Mouse (Mus musculus): Measurements from ENCODE around the gene Nfib. TPM values are rescaled to one million over a fixed set of nuclear protein-coding genes. Genes with fewer than 3 reads are reported as not detected.
A peak's percentile ranks its signal among the peaks of the same experiment; 100 is the strongest.

The Nfib gene
- polyA plus RNA-seq, 1 experiment from 2014 or later: 27.3 TPM

- POLR2A ChIA-PET: interaction anchor here (0.7 kb wide), 1 partner anchor 55 kb away, joined by 3 read pairs; no protein-coding TSS in a partner anchor
- CTCF ChIA-PET: no interaction called here
- H3K27me3 ChIP-seq: no peaks in the 10 kb centered on the region
- ATAC-seq: no peak
- TF ChIP-seq CTCF (IDR thresholded peaks at IDR 0.05): no peak
- no peak for DNase-seq (ENCODE audit: low read depth, low spot score)
- in situ Hi-C loops (cut with MboI; ENCODE audit: low pct_unique_long_range_greater_than_20kb): no loop called here
These were observed 249.8 kb downstream of the Nfib start for GRCm38 (mm10) chr4:82455617-82456322.

- DNase-seq (ENCODE audit: low read depth, low spot score) (no peak), ATAC-seq (no peak)
- CTCF ChIA-PET: no interaction called here
- POLR2A ChIA-PET: no interaction called here
- in situ Hi-C loops (cut with MboI; ENCODE audit: low pct_unique_long_range_greater_than_20kb): no loop called here
- no peak for TF ChIP-seq CTCF (IDR thresholded peaks at IDR 0.05)
- H3K27me3 ChIP-seq: no peaks in the 10 kb centered on the region
These were observed 250.6 kb downstream of the Nfib start for GRCm38 (mm10) chr4:82454989-82455388.

GRCm38 (mm10) chr4:82453341-82453740, 252.2 kb downstream of the Nfib start:
- ChIA-PET CTCF (no interaction called here), POLR2A (no interaction called here)
- in situ Hi-C loops (cut with MboI; ENCODE audit: low pct_unique_long_range_greater_than_20kb): no loop called here
- no peak for TF ChIP-seq CTCF (IDR thresholded peaks at IDR 0.05)
- DNase-seq (ENCODE audit: low read depth, low spot score) (no peak), ATAC-seq (no peak)
- H3K27me3 ChIP-seq: no peaks in the 10 kb centered on the region

- no peaks in the 10 kb centered on the region for H3K27me3 ChIP-seq
- ATAC-seq (no peak), DNase-seq (ENCODE audit: low read depth, low spot score) (no peak)
- in situ Hi-C loops (cut with MboI; ENCODE audit: low pct_unique_long_range_greater_than_20kb): no loop called here
- ChIA-PET POLR2A (no interaction called here), CTCF (no interaction called here)
- no peak for TF ChIP-seq CTCF (IDR thresholded peaks at IDR 0.05)
These were observed 252.6 kb downstream of the Nfib start for GRCm38 (mm10) chr4:82452905-82453304.

GRCm38 (mm10) chr4:82447061-82447671, 258.4 kb downstream of the Nfib start:
- CTCF ChIA-PET: interaction anchor here (0.8 to 1.3 kb wide), 2 partner anchors 11 to 18 kb away, joined by 3 to 4 read pairs; no protein-coding TSS in a partner anchor
- in situ Hi-C loops (cut with MboI; ENCODE audit: low pct_unique_long_range_greater_than_20kb): no loop called here
- DNase-seq (ENCODE audit: low read depth, low spot score) (peak; percentile 66), ATAC-seq (peak; percentile 71)
- no peak for TF ChIP-seq CTCF (IDR thresholded peaks at IDR 0.05)
- no peaks in the 10 kb centered on the region for H3K27me3 ChIP-seq
- POLR2A ChIA-PET: interaction anchor here (1.0 kb wide), 1 partner anchor 59 kb away, joined by 3 read pairs; no protein-coding TSS in a partner anchor

GRCm38 (mm10) chr4:82444078-82444477, 261.5 kb downstream of the Nfib start:
- DNase-seq (ENCODE audit: low read depth, low spot score): no peak
- H3K27me3 ChIP-seq: no peaks in the 10 kb centered on the region
- ATAC-seq: no peak
- ChIA-PET CTCF (interaction anchor here (1.3 to 2.0 kb wide), 2 partner anchors 12 to 13 kb away, joined by 3 to 4 read pairs; no protein-coding TSS in a partner anchor), POLR2A (no interaction called here)
- in situ Hi-C loops (cut with MboI; ENCODE audit: low pct_unique_long_range_greater_than_20kb): no loop called here
- no peak for TF ChIP-seq CTCF (IDR thresholded peaks at IDR 0.05)

- H3K27me3 ChIP-seq: no peaks in the 10 kb centered on the region
- ChIA-PET POLR2A (no interaction called here), CTCF (interaction anchor here (1.3 to 2.0 kb wide), 2 partner anchors 11 to 13 kb away, joined by 3 to 4 read pairs; no protein-coding TSS in a partner anchor)
- in situ Hi-C loops (cut with MboI; ENCODE audit: low pct_unique_long_range_greater_than_20kb): no loop called here
- DNase-seq (ENCODE audit: low read depth, low spot score): no peak
- ATAC-seq: no peak
- no peak for TF ChIP-seq CTCF (IDR thresholded peaks at IDR 0.05)
These were observed 262.1 kb downstream of the Nfib start for GRCm38 (mm10) chr4:82443441-82443840.

- H3K27me3 ChIP-seq: no peaks in the 10 kb centered on the region
- TF ChIP-seq CTCF (IDR thresholded peaks at IDR 0.05): no peak
- in situ Hi-C loops (cut with MboI; ENCODE audit: low pct_unique_long_range_greater_than_20kb): no loop called here
- no peak for DNase-seq (ENCODE audit: low read depth, low spot score)
- ChIA-PET CTCF (interaction anchor here (2.0 kb wide), 1 partner anchor 11 kb away, joined by 4 read pairs; no protein-coding TSS in a partner anchor), POLR2A (no interaction called here)
- ATAC-seq: no peak
These were observed 262.5 kb downstream of the Nfib start for GRCm38 (mm10) chr4:82443003-82443402.

GRCm38 (mm10) chr4:82440606-82441005, 264.9 kb downstream of the Nfib start:
- no peak for TF ChIP-seq CTCF (IDR thresholded peaks at IDR 0.05)
- CTCF ChIA-PET: no interaction called here
- in situ Hi-C loops (cut with MboI; ENCODE audit: low pct_unique_long_range_greater_than_20kb): no loop called here

GRCm38 (mm10) chr4:82439813-82440212, 265.7 kb downstream of the Nfib start:
- DNase-seq (ENCODE audit: low read depth, low spot score) (no peak), ATAC-seq (no peak)
- POLR2A ChIA-PET: interaction anchor here (0.6 kb wide), 2 partner anchors 97 to 802 kb away, joined by 3 read pairs; no protein-coding TSS in a partner anchor
- no peaks in the 10 kb centered on the region for H3K27me3 ChIP-seq
- TF ChIP-seq CTCF (IDR thresholded peaks at IDR 0.05): no peak
- in situ Hi-C loops (cut with MboI; ENCODE audit: low pct_unique_long_range_greater_than_20kb): no loop called here
- CTCF ChIA-PET: no interaction called here

More at GRCm38 (mm10) chr4:82440606-82441005, 264.9 kb downstream of the Nfib start:
- no peaks in the 10 kb centered on the region for H3K27me3 ChIP-seq
- ATAC-seq (no peak), DNase-seq (ENCODE audit: low read depth, low spot score) (no peak)
- POLR2A ChIA-PET: no interaction called here

GRCm38 (mm10) chr4:82438631-82439030, 266.9 kb downstream of the Nfib start:
- DNase-seq (ENCODE audit: low read depth, low spot score) (no peak), ATAC-seq (no peak)
- TF ChIP-seq CTCF (IDR thresholded peaks at IDR 0.05): no peak
- CTCF ChIA-PET: no interaction called here
- POLR2A ChIA-PET: no interaction called here
- no peaks in the 10 kb centered on the region for H3K27me3 ChIP-seq
- in situ Hi-C loops (cut with MboI; ENCODE audit: low pct_unique_long_range_greater_than_20kb): no loop called here

Measured in Patski (cell line).